Mouse (Mus musculus) CD4-positive naive resting alpha-beta T cell, adult 57 days (primary cell): Measurements from ENCODE around the gene Hmg20a. TPM values are rescaled to one million over a fixed set of nuclear protein-coding genes. Genes with fewer than 3 reads are reported as not detected.

Experiments used
- total RNA-seq: library from RNA; stranded (reverse); gene quantifications from one replicate; pipeline ENCODE4 v1.2.4, GENCODE M21; 2023

The Hmg20a gene
- total RNA-seq = 68.0 TPM

GRCm38 (mm10) chr9:56417948-56418737 lies at the start of gene Hmg20a, which contains the start of gene Peak1:
Hmg20a (plus strand) TSS chr9:56418609.
Peak1 (minus strand) TSS chr9:56418067.

Other genes starting within 250 kb of the Hmg20a start
- gene Peak1, start 542 bp upstream of the Hmg20a start, total RNA-seq = 28.6 TPM